Mouse (Mus musculus) MEL (cell line): ENCODE measurements around the gene Tyw3. TPM values are rescaled to one million over a fixed set of nuclear protein-coding genes. Genes with fewer than 3 reads are reported as not detected.

ENCODE experiments used
- DNase-seq: peaks from one replicate; pipeline ENCODE4 v3.0.0; 2011; ENCODE audit warnings: low read depth, low spot score
- H3K27ac ChIP-seq: 2 replicates; pipeline ENCODE4 v1.5.1; 2012; ENCODE audit warnings: low read depth, mild to moderate bottlenecking, control low read depth, low read length, moderate library complexity; ENCODE audit not compliant: control insufficient read depth
- H3K27me3 ChIP-seq, 2 experiments: fragments of 150-350 bp in 1 of 2; sonication (generic) in 1 of 2; 2 replicates each; pipeline ENCODE4 v1.6.1; 2012; ENCODE audit warnings: low read length in 2 of 2, mild to moderate bottlenecking in 2 of 2, improper control_type of control experiment in 1 of 2, moderate library complexity in 1 of 2; ENCODE audit not compliant: insufficient read depth in 2 of 2, control insufficient read depth in 1 of 2
- H3K36me3 ChIP-seq, 2 experiments: 2 replicates each; pipeline ENCODE4 v1.6.1; 2012 to 2014; ENCODE audit warnings: low read length in 2 of 2, improper control_type of control experiment in 1 of 2, inconsistent platforms in 1 of 2, mild to moderate bottlenecking in 1 of 2; ENCODE audit not compliant: insufficient read depth in 2 of 2, control insufficient read depth in 1 of 2
- H3K4me1 ChIP-seq, 2 experiments: fragments of 150-350 bp in 1 of 2; sonication (generic) in 1 of 2; 2 replicates each; pipeline ENCODE4 v1.6.1; 2012; ENCODE audit warnings: low read length in 2 of 2, improper control_type of control experiment in 1 of 2, mild to moderate bottlenecking in 1 of 2; ENCODE audit not compliant: insufficient read depth in 2 of 2, control insufficient read depth in 1 of 2
- H3K4me3 ChIP-seq, 2 experiments: fragments of 150-350 bp in 1 of 2; sonication (generic) in 1 of 2; 2 replicates each; pipeline ENCODE4 v1.5.1; 2012; ENCODE audit warnings: low read depth in 2 of 2, low read length in 2 of 2, mild to moderate bottlenecking in 2 of 2, moderate library complexity in 2 of 2, control low read depth in 1 of 2, improper control_type of control experiment in 1 of 2; ENCODE audit not compliant: control insufficient read depth in 1 of 2, insufficient read depth in 1 of 2
- H3K79me2 ChIP-seq: 2 replicates; pipeline ENCODE4 v1.6.1; 2012; ENCODE audit warnings: mild to moderate bottlenecking, low read length, moderate library complexity; ENCODE audit not compliant: control insufficient read depth, poor library complexity, insufficient read depth
- H3K9ac ChIP-seq: 2 replicates; pipeline ENCODE4 v1.6.1; 2012; ENCODE audit warnings: low read depth, mild to moderate bottlenecking, control low read depth, low read length, moderate library complexity; ENCODE audit not compliant: control insufficient read depth, poor library complexity, severe bottlenecking
- H3K9me3 ChIP-seq: fragments of 150-350 bp; sonication (generic); replicated peaks from 2 replicates; pipeline ENCODE4 v1.6.1; 2012; ENCODE audit warnings: mild to moderate bottlenecking, low read length, improper control_type of control experiment, moderate library complexity; ENCODE audit not compliant: insufficient read depth
- CHD1 ChIP-seq: IDR thresholded peaks from 2 replicates; pipeline ENCODE4 v1.6.1; 2012; ENCODE audit warnings: low read depth, mild to moderate bottlenecking, inconsistent platforms, low read length, improper control_type of control experiment
- CHD2 ChIP-seq: IDR thresholded peaks from 2 replicates; pipeline ENCODE4 v1.6.1; 2011; ENCODE audit warnings: low read length, improper control_type of control experiment
- E2F4 ChIP-seq: IDR thresholded peaks from 2 replicates; pipeline ENCODE4 v1.6.1; 2011; ENCODE audit warnings: low read depth, low read length, improper control_type of control experiment, borderline replicate concordance
- ELF1 ChIP-seq: IDR thresholded peaks from 2 replicates; pipeline ENCODE4 v1.6.1; 2014; ENCODE audit warnings: low read depth, mild to moderate bottlenecking, inconsistent platforms, low read length, improper control_type of control experiment, moderate library complexity
- EP300 ChIP-seq, 2 experiments: IDR thresholded peaks; 2 replicates each; pipeline ENCODE4 v1.6.1; 2011; ENCODE audit warnings: improper control_type of control experiment in 2 of 2, low read length in 2 of 2, low read depth in 1 of 2, mild to moderate bottlenecking in 1 of 2
- ETS1 ChIP-seq: IDR thresholded peaks from 2 replicates; pipeline ENCODE4 v1.6.1; 2012; ENCODE audit warnings: low read depth, mild to moderate bottlenecking, inconsistent platforms, low read length, improper control_type of control experiment, moderate library complexity
- GABPA ChIP-seq: IDR thresholded peaks from 2 replicates; pipeline ENCODE4 v1.6.1; 2012; ENCODE audit warnings: low read depth, mild to moderate bottlenecking, inconsistent platforms, low read length, improper control_type of control experiment, moderate library complexity
- JUND ChIP-seq: IDR thresholded peaks from 2 replicates; pipeline ENCODE4 v1.6.1; 2011; ENCODE audit warnings: low read depth, mild to moderate bottlenecking, improper control_type of control experiment, low read length
- MAX ChIP-seq: IDR thresholded peaks from 2 replicates; pipeline ENCODE4 v1.6.1; 2011; ENCODE audit warnings: low read length, improper control_type of control experiment
- MAZ ChIP-seq: IDR thresholded peaks from 2 replicates; pipeline ENCODE4 v1.6.1; 2012; ENCODE audit warnings: low read depth, mild to moderate bottlenecking, inconsistent platforms, low read length, improper control_type of control experiment
- MYB ChIP-seq: IDR thresholded peaks from 2 replicates; pipeline ENCODE4 v1.6.1; 2011; ENCODE audit warnings: mild to moderate bottlenecking, low read depth, low read length, improper control_type of control experiment
- MYC ChIP-seq: IDR thresholded peaks from 2 replicates; pipeline ENCODE4 v1.6.1; 2011; ENCODE audit warnings: low read depth, mild to moderate bottlenecking, low read length, improper control_type of control experiment, moderate library complexity
- NRF1 ChIP-seq: IDR thresholded peaks from 2 replicates; pipeline ENCODE4 v1.6.1; 2014; ENCODE audit warnings: low read depth, mild to moderate bottlenecking, inconsistent platforms, low read length, improper control_type of control experiment, moderate library complexity; ENCODE audit not compliant: poor library complexity, insufficient read depth, severe bottlenecking
- POLR2A ChIP-seq, 2 experiments: IDR thresholded peaks; 2 replicates each; pipeline ENCODE4 v1.6.1; 2011 to 2012; ENCODE audit warnings: low read length in 2 of 2, mild to moderate bottlenecking in 2 of 2, control low read depth in 1 of 2, improper control_type of control experiment in 1 of 2, low read depth in 1 of 2, moderate library complexity in 1 of 2; ENCODE audit not compliant: control insufficient read depth in 1 of 2, insufficient read depth in 1 of 2, poor library complexity in 1 of 2
- POLR2AphosphoS5 ChIP-seq: IDR thresholded peaks from 2 replicates; pipeline ENCODE4 v1.6.1; 2012; ENCODE audit warnings: low read depth, borderline replicate concordance, mild to moderate bottlenecking, inconsistent platforms, low read length, moderate library complexity, mixed read lengths
- RAD21 ChIP-seq: IDR thresholded peaks from 2 replicates; pipeline ENCODE4 v1.6.1; 2011; ENCODE audit warnings: mild to moderate bottlenecking, low read depth, low read length, improper control_type of control experiment
- SIN3A ChIP-seq: IDR thresholded peaks from 2 replicates; pipeline ENCODE4 v1.6.1; 2012; ENCODE audit warnings: low read length, improper control_type of control experiment, inconsistent platforms
- TAL1 ChIP-seq: IDR thresholded peaks from 2 replicates; pipeline ENCODE4 v1.6.1; 2012; ENCODE audit warnings: mild to moderate bottlenecking, inconsistent platforms, low read length, moderate library complexity, mixed read lengths
- TBP ChIP-seq: IDR thresholded peaks from 2 replicates; pipeline ENCODE4 v1.8.0; 2011; ENCODE audit warnings: low read depth, low read length, improper control_type of control experiment
- TCF12 ChIP-seq: IDR thresholded peaks from 2 replicates; pipeline ENCODE4 v1.6.1; 2014; ENCODE audit warnings: low read depth, mild to moderate bottlenecking, inconsistent platforms, low read length, improper control_type of control experiment, moderate library complexity
- UBTF ChIP-seq: IDR thresholded peaks from 2 replicates; pipeline ENCODE4 v1.6.1; 2012; ENCODE audit warnings: low read depth, mild to moderate bottlenecking, inconsistent platforms, low read length, improper control_type of control experiment, moderate library complexity, borderline replicate concordance; ENCODE audit not compliant: insufficient read depth
- USF1 ChIP-seq: IDR thresholded peaks from 2 replicates; pipeline ENCODE4 v1.6.1; 2014; ENCODE audit warnings: low read depth, mild to moderate bottlenecking, inconsistent platforms, low read length, improper control_type of control experiment, moderate library complexity
- USF2 ChIP-seq, 2 experiments: IDR thresholded peaks; 2 replicates each; pipeline ENCODE4 v1.6.1; 2011 to 2012; ENCODE audit warnings: improper control_type of control experiment in 2 of 2, low read length in 2 of 2, borderline replicate concordance in 1 of 2, inconsistent platforms in 1 of 2, low read depth in 1 of 2, mild to moderate bottlenecking in 1 of 2; ENCODE audit not compliant: insufficient read depth in 1 of 2
- ZC3H11A ChIP-seq: IDR thresholded peaks from 2 replicates; pipeline ENCODE4 v1.6.1; 2012; ENCODE audit warnings: low read depth, mild to moderate bottlenecking, inconsistent platforms, low read length, improper control_type of control experiment
- ZKSCAN1 ChIP-seq: IDR thresholded peaks from 2 replicates; pipeline ENCODE4 v1.6.1; 2012; ENCODE audit warnings: low read depth, mild to moderate bottlenecking, inconsistent platforms, low read length, improper control_type of control experiment, moderate library complexity
- ZNF384 ChIP-seq: IDR thresholded peaks from 2 replicates; pipeline ENCODE4 v1.6.1; 2012; ENCODE audit warnings: low read depth, mild to moderate bottlenecking, inconsistent platforms, low read length, improper control_type of control experiment
- polyA plus RNA-seq, 2 experiments: library from polyadenylated mRNA; stranded (reverse) in 1 of 2; unstranded in 1 of 2; fragments of >175 nt in 1 of 2; fragments of >200 nt in 1 of 2; gene quantifications; 2 replicates each; pipeline versions ENCODE4 v1.2.1 to v1.2.4; 2012; ENCODE audit warnings: low replicate concordance in 2 of 2, low read depth in 1 of 2; ENCODE audit not compliant: insufficient read length in 2 of 2, insufficient read depth in 1 of 2, missing spikeins in 1 of 2
- total RNA-seq: library from RNA; depleted of rRNA; stranded (reverse); fragments of 300-350 nt; gene quantifications from 2 replicates; pipeline ENCODE4 v1.2.3, GENCODE M21; 2012

Tyw3 gene
- total and polyA plus RNA-seq, 3 experiments, result 6.7 to 12.1 TPM; not detected in 1

DNA sequence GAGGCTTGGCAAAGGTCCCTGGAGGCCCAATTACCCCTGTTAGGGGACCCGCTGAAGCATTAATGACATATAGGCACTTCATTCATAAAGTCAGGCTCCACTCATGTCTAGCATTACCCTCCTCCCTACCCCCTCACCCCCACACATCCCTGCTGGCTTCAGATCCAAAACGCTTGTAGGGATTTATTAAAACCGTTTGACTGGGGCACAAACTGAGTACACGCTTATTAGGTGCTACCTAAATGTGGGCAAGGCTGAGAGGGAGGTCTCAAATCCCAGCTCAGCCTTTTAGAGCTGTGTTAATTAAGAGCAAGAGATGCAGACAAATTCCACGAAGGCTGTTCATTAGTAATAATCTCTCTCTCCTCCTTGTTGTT is 45.9 kb downstream of the Tyw3 start:
- no peak overlapping the region for H3K4me3 ChIP-seq
- H3K9me3 ChIP-seq, result no peaks in the 10 kb centered on the region
- H3K27ac ChIP-seq, result no peak overlapping the region
- no peak overlapping the region for H3K9ac ChIP-seq
- no peaks in the 10 kb centered on the region for H3K27me3 ChIP-seq
- TF ChIP-seq ZKSCAN1, result no peak
- no peak for TF ChIP-seq EP300 (IDR thresholded peaks at IDR 0.05; ENCODE audit: low read depth in 1 of 2, low read length in 2 of 2)
- TF ChIP-seq USF2 (IDR thresholded peaks at IDR 0.05; ENCODE audit: borderline replicate concordance in 1 of 2, insufficient read depth in 1 of 2, low read depth in 1 of 2, low read length in 2 of 2), result no peak
- H3K36me3 ChIP-seq, result no peaks in the 10 kb centered on the region
- H3K4me1 ChIP-seq, result no peaks in the 10 kb centered on the region
- DNase-seq, result no peak
- H3K79me2 ChIP-seq, result no peaks in the 10 kb centered on the region

DNA sequence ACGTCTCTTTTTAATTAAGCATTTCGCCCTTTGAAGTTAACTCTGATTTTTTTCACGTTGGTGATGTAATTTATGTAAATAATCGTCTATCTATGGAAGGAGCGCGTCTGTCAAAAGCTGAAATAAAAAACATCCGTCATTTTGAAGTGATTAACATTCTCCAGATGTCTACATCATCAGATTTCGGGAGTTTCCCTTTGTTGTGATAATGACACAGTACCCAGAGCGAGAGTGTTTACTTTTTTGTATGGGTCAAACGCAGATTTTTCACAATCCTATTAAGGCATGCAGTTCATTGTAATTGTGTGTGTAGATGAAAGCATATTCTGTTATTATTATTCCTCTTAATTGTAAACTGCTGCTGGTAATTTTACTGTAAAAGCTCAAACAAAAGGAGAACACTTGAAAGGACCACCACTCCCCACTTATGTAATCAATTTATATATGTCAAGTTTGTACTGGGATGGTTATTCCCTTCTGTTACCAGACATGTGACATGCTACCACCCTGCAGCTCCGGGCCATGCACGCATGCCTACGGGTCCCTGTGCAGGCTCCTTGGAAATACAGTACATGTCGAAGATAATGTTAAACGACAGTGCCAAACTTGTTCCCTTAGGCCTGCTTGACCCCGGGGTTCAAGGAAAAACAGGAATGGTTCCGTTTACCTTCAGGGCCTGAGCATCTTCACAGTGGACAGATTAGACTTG is 46.4 kb downstream of the Tyw3 start:
- H3K27me3 ChIP-seq, result no peaks in the 10 kb centered on the region
- H3K4me1 ChIP-seq, result no peaks in the 10 kb centered on the region
- no peaks in the 10 kb centered on the region for H3K9me3 ChIP-seq
- no peak overlapping the region for H3K27ac ChIP-seq
- TF ChIP-seq GABPA (no peak), USF1 (no peak), SIN3A (no peak), MAZ (no peak), ZNF384 (no peak), TBP (no peak), TAL1 (no peak), CHD2 (no peak)
- H3K4me3 ChIP-seq, result no peak overlapping the region
- no peaks in the 10 kb centered on the region for H3K36me3 ChIP-seq
- H3K9ac ChIP-seq, result no peak overlapping the region
- no peak for DNase-seq
- H3K79me2 ChIP-seq, result no peaks in the 10 kb centered on the region

DNA sequence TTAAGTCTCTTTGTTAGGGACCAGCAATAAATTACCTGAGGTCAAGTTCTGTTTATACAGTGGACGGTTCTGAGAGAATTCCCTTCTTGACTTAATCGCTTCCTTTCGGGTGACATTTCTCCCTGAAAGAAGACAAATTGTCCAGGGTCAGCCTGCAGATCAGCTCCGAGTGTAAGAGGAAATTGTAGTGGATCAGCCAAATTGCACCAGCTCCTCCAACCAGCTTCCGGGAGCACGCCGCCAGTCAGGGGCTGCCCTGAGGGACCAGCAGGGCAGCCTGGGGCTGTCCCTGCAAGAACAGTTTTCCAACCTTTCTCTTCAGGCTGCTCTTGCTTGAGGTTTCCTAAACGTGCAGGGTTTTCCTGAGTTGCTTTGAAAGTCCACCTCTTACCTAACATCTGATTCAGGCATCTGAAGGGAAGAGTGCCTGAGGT is 48.0 kb downstream of the Tyw3 start:
- no peak overlapping the region for H3K9ac ChIP-seq
- no peak overlapping the region for H3K4me3 ChIP-seq
- DNase-seq, result no peak
- H3K36me3 ChIP-seq, result no peaks in the 10 kb centered on the region
- H3K27ac ChIP-seq, result no peak overlapping the region
- H3K9me3 ChIP-seq, result no peaks in the 10 kb centered on the region
- no peaks in the 10 kb centered on the region for H3K4me1 ChIP-seq
- H3K79me2 ChIP-seq, result no peaks in the 10 kb centered on the region
- TF ChIP-seq TCF12 (no peak), NRF1 (no peak), ELF1 (no peak), JUND (no peak), POLR2AphosphoS5 (no peak), ETS1 (no peak), ZC3H11A (no peak), CHD1 (no peak), TBP (no peak), CHD2 (no peak), RAD21 (no peak), E2F4 (no peak), MYC (no peak), MAX (no peak), ZNF384 (no peak), MYB (no peak), POLR2A (IDR thresholded peaks at IDR 0.05; ENCODE audit: control insufficient read depth in 1 of 2, insufficient read depth in 1 of 2, low read depth in 1 of 2, low read length in 2 of 2, poor library complexity in 1 of 2) (no peak), UBTF (no peak)
- no peaks in the 10 kb centered on the region for H3K27me3 ChIP-seq
